Mouse (Mus musculus): ENCODE results near the gene Snrk.

Snrk gene

GRCm38 (mm10) chr9:122185953-122186352 is 68.9 kb downstream of the Snrk start:
- DNase-seq, result no peak

GRCm38 (mm10) chr9:122186643-122187226 is 69.7 kb downstream of the Snrk start:
- no peak for DNase-seq

GRCm38 (mm10) chr9:122187451-122187921 is 70.4 kb downstream of the Snrk start:
- DNase-seq, result no peak

DNA sequence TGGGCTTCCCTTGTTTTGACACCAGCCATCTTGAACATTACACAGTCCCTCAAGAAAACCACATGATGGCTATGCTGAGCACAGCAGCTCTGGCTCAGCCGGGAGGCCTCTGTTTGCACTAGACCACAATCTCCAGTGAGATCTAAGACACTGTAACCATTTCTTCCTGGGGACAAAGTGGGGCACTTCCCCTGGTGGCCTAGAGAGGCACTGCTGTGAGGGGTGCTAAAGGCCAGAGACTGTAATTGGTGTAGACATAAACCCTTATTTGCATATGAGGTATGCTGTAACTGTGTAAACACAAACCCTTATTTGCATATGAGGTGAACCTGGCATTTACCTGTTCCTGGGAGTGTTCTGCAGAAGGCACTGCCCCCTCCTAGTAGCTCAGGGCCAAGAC is 71.7 kb downstream of the Snrk start:
- no peak for DNase-seq

DNA sequence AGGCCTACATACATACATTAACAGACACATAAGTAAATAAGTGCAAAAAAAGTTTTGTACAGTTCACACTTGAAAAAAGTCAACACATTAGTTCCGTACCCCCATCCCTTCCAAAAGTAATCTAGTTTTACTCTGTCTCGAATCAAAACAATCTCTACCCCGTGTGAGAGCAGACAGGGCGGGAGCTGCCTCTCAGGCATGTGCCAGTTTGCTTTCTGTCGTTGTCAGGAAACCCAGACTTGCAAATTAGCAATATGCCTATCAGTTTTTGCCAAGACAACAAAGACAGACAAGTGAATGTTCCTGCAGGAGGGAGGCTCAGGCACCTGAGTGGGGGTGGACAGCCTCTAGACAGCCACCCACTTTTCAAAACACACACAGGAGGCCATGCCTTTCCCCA is 76.3 kb downstream of the Snrk start:
- DNase-seq, result no peak

DNA sequence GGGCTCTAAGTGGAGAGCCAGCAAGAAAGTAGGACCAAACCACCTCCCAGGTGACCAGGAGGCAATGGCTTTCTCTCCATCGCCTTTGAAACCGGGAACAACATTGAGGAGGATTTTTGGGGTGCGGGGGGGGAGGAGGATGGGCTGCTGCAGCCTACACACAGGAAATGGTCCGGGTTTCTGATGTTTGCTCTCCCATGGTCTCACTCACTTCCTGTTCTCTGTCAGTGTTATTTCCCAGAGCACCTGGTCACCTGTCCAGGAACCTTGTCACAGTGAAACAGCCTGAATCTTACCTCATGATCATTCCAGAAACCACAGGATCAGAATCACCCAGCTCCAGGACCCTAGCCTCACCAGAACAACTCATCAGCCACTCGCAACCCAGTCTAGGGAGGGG is 76.8 kb downstream of the Snrk start:
- no peak for DNase-seq

GRCm38 (mm10) chr9:122195042-122195682 is 78.1 kb downstream of the Snrk start:
- DNase-seq, result no peak

DNA sequence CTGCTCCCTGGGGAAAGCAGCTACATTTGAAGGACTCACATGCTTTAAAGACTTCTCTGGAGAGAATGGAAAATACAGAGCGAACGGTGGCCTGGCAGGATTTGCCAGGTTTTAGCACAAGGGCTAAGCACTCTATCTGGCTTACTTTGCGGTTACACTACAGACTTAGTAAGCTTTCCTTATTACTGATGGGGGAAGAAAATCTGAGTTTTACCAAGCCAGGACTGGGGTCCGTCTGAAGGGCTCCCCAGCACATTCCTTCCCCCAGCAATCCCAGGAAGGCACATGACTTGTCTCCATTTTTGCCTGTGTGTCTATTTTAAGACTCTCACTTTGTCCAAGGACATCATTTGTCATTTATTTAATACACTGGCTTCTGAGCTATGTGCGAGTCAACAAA is 80.0 kb downstream of the Snrk start:
- no peak for DNase-seq

- DNase-seq, result no peak
Observed at GRCm38 (mm10) chr9:122198621-122199020, 81.6 kb downstream of the Snrk start.

GRCm38 (mm10) chr9:122199253-122199652 is 82.2 kb downstream of the Snrk start:
- no peak for DNase-seq

GRCm38 (mm10) chr9:122204508-122204907 is 87.4 kb downstream of the Snrk start:
- no peak for DNase-seq

DNA sequence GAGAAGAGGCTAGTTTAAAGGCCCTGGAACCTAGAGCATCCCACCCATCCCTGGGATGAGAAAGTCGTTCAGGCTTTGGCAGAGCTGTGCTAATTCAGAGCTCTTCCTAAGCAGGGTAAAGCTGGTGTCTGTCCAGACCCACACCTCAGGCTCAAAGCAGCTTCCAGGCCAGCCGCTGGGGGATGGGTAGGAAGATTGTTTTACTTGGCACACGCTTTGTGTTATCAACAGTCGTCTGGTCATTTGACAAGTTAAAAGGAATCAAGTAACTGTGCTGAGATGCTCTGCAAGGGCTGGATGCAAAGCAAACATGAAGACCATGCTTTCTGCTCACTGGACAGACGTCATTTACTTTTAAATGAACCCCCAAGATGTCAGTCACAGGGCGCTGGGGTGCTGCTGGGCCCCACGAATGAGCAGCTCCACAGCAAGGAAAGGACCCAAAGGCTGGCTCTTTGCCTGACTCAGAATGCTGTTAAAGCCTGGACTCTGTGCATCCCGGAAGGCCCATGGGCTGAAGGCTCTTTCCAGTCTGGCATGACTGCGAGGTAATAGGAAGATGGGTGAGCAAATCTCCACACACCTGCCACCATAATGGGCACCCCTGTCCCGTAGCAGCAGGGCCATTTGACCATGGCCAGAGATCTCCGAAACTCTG is 88.6 kb downstream of the Snrk start:
- no peak for DNase-seq

DNA sequence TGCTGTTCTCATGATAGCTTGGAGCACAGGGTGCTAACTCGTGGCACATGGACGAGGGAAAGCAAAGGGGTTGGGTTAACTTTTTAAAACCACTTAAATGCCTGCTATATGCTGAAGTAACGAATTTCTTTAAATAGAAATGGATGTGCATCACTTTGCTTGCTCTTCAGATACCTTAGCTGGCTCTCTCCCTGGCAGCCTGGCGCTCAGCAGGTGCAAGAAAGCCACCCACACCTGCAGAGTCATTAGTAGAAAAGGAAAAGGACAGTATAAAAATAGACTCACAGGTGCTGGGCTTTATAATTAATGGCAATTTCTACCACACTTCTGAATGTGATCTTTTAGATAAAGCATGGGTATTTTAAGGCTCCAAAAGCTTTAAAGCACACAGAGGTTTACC is 91.2 kb downstream of the Snrk start:
- peak; percentile 34 for DNase-seq

- no peak for DNase-seq
Observed at GRCm38 (mm10) chr9:122215118-122215517, 98.1 kb downstream of the Snrk start.

DNA sequence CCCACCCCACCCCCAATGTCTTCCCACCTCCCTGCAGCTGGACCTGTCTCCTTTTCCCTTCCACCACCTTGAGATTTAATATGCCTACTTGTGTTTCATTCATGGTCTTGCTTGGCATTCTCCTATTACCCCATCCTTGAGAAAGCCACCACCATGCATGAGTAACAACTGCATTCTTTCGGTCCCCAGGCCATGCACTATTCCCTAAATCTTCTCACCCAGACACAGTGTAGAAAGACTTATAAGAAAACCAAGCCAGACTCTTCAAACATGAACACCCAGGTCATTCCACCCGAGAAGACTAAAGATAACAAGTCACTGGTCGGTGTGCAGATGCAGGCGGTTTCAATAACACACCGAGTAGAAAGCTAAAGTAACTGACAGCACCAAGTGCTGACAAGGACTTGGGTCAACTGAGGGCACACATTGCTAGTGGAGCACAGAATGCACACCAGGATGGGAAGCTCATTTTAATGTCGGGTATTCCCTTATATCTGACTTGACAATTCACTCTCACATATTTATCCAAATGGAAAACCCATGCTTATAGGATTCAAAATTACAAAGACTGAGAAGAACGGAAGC is 100.0 kb downstream of the Snrk start:
- no peak for DNase-seq

All from right cerebral cortex, postnatal 25 days (tissue).